Comparison of ENCODE assay signal across 17 mouse cellular contexts in genomic region chr6:140655451-140655850, GRCm38 (mm10). TPM values are rescaled to one million over a fixed set of nuclear protein-coding genes. Genes with fewer than 3 reads are reported as not detected.
DNase-seq lines count a peak whose midpoint lies in the region; ATAC-seq lines count a peak whose summit lies in the region.
"Had no signal": no experiment of that assay in that cellular context is flagged by ENCODE, and none has a peak within 500 bp of the region (broad histone marks: within the 10 kb centered on the region; RNA-seq: fewer than 3 reads in every experiment).

No protein-coding gene starts in this region.

- no peak overlapping the region for H3K9ac ChIP-seq in embryonic facial prominence, embryonic 13.5 days
- no peak overlapping the region for H3K9ac ChIP-seq in embryonic facial prominence, embryonic 14.5 days (ENCODE audit: low read depth, low read length)
- no peak overlapping the region for H3K9ac ChIP-seq in embryonic facial prominence, embryonic 15.5 days
- H3K9ac ChIP-seq in limb, embryonic 13.5 days, result no peak overlapping the region
- H3K9ac ChIP-seq: heart, embryonic 15.5 days; hindbrain, embryonic 13.5 days had no signal

- WGBS in embryonic facial prominence, embryonic 13.5 days, result 97% methylated on average over 7 of the region's 7 CpGs
- 93% methylated on average over 7 of the region's 7 CpGs for WGBS in embryonic facial prominence, embryonic 10.5 days
- WGBS in embryonic facial prominence, embryonic 14.5 days, result 95% methylated on average over 7 of the region's 7 CpGs
- WGBS in embryonic facial prominence, embryonic 15.5 days, result 93% methylated on average over 7 of the region's 7 CpGs
- 90% methylated on average over 7 of the region's 7 CpGs for WGBS in limb, embryonic 13.5 days

- H3K4me2 ChIP-seq in embryonic facial prominence, embryonic 13.5 days, result no peak overlapping the region
- H3K4me2 ChIP-seq in embryonic facial prominence, embryonic 14.5 days (ENCODE audit: low read depth, low read length), result no peak overlapping the region
- H3K4me2 ChIP-seq in embryonic facial prominence, embryonic 15.5 days (replicated peaks), result no peak overlapping the region
- H3K4me2 ChIP-seq in limb, embryonic 13.5 days (replicated peaks), result no peak overlapping the region
- H3K4me2 ChIP-seq: heart, embryonic 11.5 days; heart, embryonic 15.5 days; hindbrain, embryonic 13.5 days had no signal

- H3K27me3 ChIP-seq in embryonic facial prominence, embryonic 13.5 days, result no peaks in the 10 kb centered on the region
- no peaks in the 10 kb centered on the region for H3K27me3 ChIP-seq in embryonic facial prominence, embryonic 10.5 days (replicated peaks; ENCODE audit: low read depth, poor library complexity, severe bottlenecking)
- no peaks in the 10 kb centered on the region for H3K27me3 ChIP-seq in embryonic facial prominence, embryonic 14.5 days (replicated peaks; ENCODE audit: control insufficient read depth, insufficient read depth, low read length)
- H3K27me3 ChIP-seq in embryonic facial prominence, embryonic 15.5 days, result no peaks in the 10 kb centered on the region
- H3K27me3 ChIP-seq in limb, embryonic 13.5 days, result no peaks in the 10 kb centered on the region
- H3K27me3 ChIP-seq: heart, embryonic 15.5 days; hindbrain, embryonic 13.5 days had no signal

- peaks cover 34% of the 10 kb centered on the region for H3K36me3 ChIP-seq in embryonic facial prominence, embryonic 13.5 days
- peaks cover 49% of the 10 kb centered on the region for H3K36me3 ChIP-seq in embryonic facial prominence, embryonic 10.5 days (replicated peaks)
- H3K36me3 ChIP-seq in embryonic facial prominence, embryonic 14.5 days (ENCODE audit: control insufficient read depth, insufficient read depth, low read length), result peaks cover 34% of the 10 kb centered on the region
- peaks cover 18% of the 10 kb centered on the region for H3K36me3 ChIP-seq in embryonic facial prominence, embryonic 15.5 days
- peaks cover 42% of the 10 kb centered on the region for H3K36me3 ChIP-seq in limb, embryonic 13.5 days

- no peaks in the 10 kb centered on the region for H3K9me3 ChIP-seq in embryonic facial prominence, embryonic 13.5 days
- no peaks in the 10 kb centered on the region for H3K9me3 ChIP-seq in embryonic facial prominence, embryonic 10.5 days
- no peaks in the 10 kb centered on the region for H3K9me3 ChIP-seq in embryonic facial prominence, embryonic 14.5 days (ENCODE audit: control insufficient read depth, low read length)
- no peaks in the 10 kb centered on the region for H3K9me3 ChIP-seq in embryonic facial prominence, embryonic 15.5 days (replicated peaks)
- no peaks in the 10 kb centered on the region for H3K9me3 ChIP-seq in limb, embryonic 13.5 days
- H3K9me3 ChIP-seq: heart, embryonic 15.5 days; hindbrain, embryonic 13.5 days had no signal

- H3K27ac ChIP-seq in embryonic facial prominence, embryonic 13.5 days, result peak overlapping the region; percentile 71; the same call in 1 of the 2 replicates
- H3K27ac ChIP-seq in embryonic facial prominence, embryonic 10.5 days (replicated peaks), result no peak overlapping the region
- peak overlapping the region; percentile 65; the same call in 1 of the 2 replicates for H3K27ac ChIP-seq in embryonic facial prominence, embryonic 14.5 days (replicated peaks; ENCODE audit: low read depth, low read length)
- 0 out of 2 replicates have a peak overlapping the region, but pooled peaks have one; percentile 45 for H3K27ac ChIP-seq in embryonic facial prominence, embryonic 15.5 days (replicated peaks)
- peak overlapping the region; percentile 44; the same call in 1 of the 2 replicates for H3K27ac ChIP-seq in limb, embryonic 13.5 days
- H3K27ac ChIP-seq: heart, embryonic 15.5 days; hindbrain, embryonic 13.5 days; hindbrain, postnatal 0 days had no signal

- H3K4me1 ChIP-seq in embryonic facial prominence, embryonic 13.5 days, result peaks cover 15% of the 10 kb centered on the region
- no peaks in the 10 kb centered on the region for H3K4me1 ChIP-seq in embryonic facial prominence, embryonic 10.5 days
- H3K4me1 ChIP-seq in embryonic facial prominence, embryonic 14.5 days (ENCODE audit: control insufficient read depth, insufficient read depth, low read length), result peaks cover 3% of the 10 kb centered on the region; the same call in 1 of the 2 replicates
- H3K4me1 ChIP-seq in embryonic facial prominence, embryonic 15.5 days, result no peaks in the 10 kb centered on the region
- peaks cover 13% of the 10 kb centered on the region for H3K4me1 ChIP-seq in limb, embryonic 13.5 days
- H3K4me1 ChIP-seq: heart, embryonic 15.5 days; hindbrain, embryonic 13.5 days had no signal

- ATAC-seq in embryonic facial prominence, embryonic 13.5 days (ENCODE audit: insufficient number of reproducible peaks, insufficient read depth, low FRiP score, low TSS enrichment, low read depth), result no peak
- no peak for ATAC-seq in embryonic facial prominence, embryonic 14.5 days (ENCODE audit: low read depth)
- ATAC-seq in embryonic facial prominence, embryonic 15.5 days (ENCODE audit: insufficient number of reproducible peaks, low FRiP score, low TSS enrichment, low read depth), result no peak
- 0 out of 2 replicates have a peak, but pooled peaks have one; percentile 4 for ATAC-seq in limb, embryonic 13.5 days (ENCODE audit: low FRiP score, low read depth)
- ATAC-seq: forebrain, embryonic 14.5 days; hindbrain, postnatal 0 days had no signal

- H3K4me3 ChIP-seq in embryonic facial prominence, embryonic 13.5 days, result no peak overlapping the region
- H3K4me3 ChIP-seq in embryonic facial prominence, embryonic 10.5 days, result no peak overlapping the region
- no peak overlapping the region for H3K4me3 ChIP-seq in embryonic facial prominence, embryonic 14.5 days (ENCODE audit: low read depth, low read length)
- H3K4me3 ChIP-seq in embryonic facial prominence, embryonic 15.5 days (replicated peaks), result no peak overlapping the region
- no peak overlapping the region for H3K4me3 ChIP-seq in limb, embryonic 13.5 days
- H3K4me3 ChIP-seq: heart, embryonic 15.5 days; hindbrain, embryonic 13.5 days had no signal

- DNase-seq in embryonic facial prominence, embryonic 10.5 days (ENCODE audit: low spot score), result no peak
- no peak for DNase-seq in embryonic facial prominence, embryonic 14.5 days (ENCODE audit: low spot score)
- no peak for DNase-seq in adrenal gland, adult 2 months
- no peak for DNase-seq in right cerebral cortex, postnatal 36 days (ENCODE audit: low spot score in 2 of 2)
- DNase-seq: adrenal gland, postnatal 10 days; gastrocnemius, postnatal 36 days; heart, adult 18-20 months; heart, postnatal 14 days; kidney, adult 11 months had no signal

RNA-seq across cellular contexts. Expression of gene Aebp2, which starts 33.0 kb away (rescaled TPM):
- 15.3 and 17.6 TPM in 2 replicates for polyA plus RNA-seq in embryonic facial prominence, embryonic 13.5 days (2015; fragmentation: Nextera tagmentation; extraction: Ambion mirVana)
- 8.1 and 9.4 TPM in 2 replicates for polyA plus RNA-seq in embryonic facial prominence, embryonic 10.5 days (2016; fragmentation: Nextera tagmentation; extraction: Ambion mirVana)
- polyA plus RNA-seq in embryonic facial prominence, embryonic 14.5 days (2014; fragmentation: Nextera tagmentation; extraction: Ambion mirVana), result 18.1 and 18.7 TPM in 2 replicates
- 13.7 and 15.2 TPM in 2 replicates for polyA plus RNA-seq in embryonic facial prominence, embryonic 15.5 days (2015; fragmentation: Nextera tagmentation; extraction: Ambion mirVana)
- polyA plus RNA-seq in limb, embryonic 13.5 days (2015; fragmentation: Nextera tagmentation; extraction: Ambion mirVana), result 17.7 and 18.0 TPM in 2 replicates
- total RNA-seq in adrenal gland, adult 2 months (2021), result 10 to 100 TPM; 40.5 to 45.9 TPM
- polyA plus RNA-seq in adrenal gland, adult 2 months (2012; rRNA removed), result 18.9 and 19.4 TPM in 2 replicates
